Mouse (Mus musculus) gonadal fat pad, adult 2 months (tissue): ENCODE data around the gene Dhcr24. TPM values are rescaled to one million over a fixed set of nuclear protein-coding genes. Genes with fewer than 3 reads are reported as not detected.

Experiments
- DNase-seq: peaks from one replicate; pipeline ENCODE4 v3.0.0-alpha.2; 2012; ENCODE audit warnings: low read depth
- polyA plus RNA-seq: library from polyadenylated mRNA; depleted of rRNA; stranded (reverse); fragments of >200 nt; gene quantifications from 2 replicates; pipeline ENCODE4 v1.2.3, GENCODE M21; 2012

Dhcr24 gene
- polyA plus RNA-seq, 1 experiment = 27.9 TPM

- no peak for DNase-seq
These were observed 509 bp upstream of the Dhcr24 start for GRCm38 (mm10) chr4:106560213-106560845.

- no peak for DNase-seq
These were observed 1.2 kb downstream of the Dhcr24 start for GRCm38 (mm10) chr4:106562006-106562405.

- no peak for DNase-seq
These were observed 2.3 kb downstream of the Dhcr24 start for GRCm38 (mm10) chr4:106562837-106563790.

GRCm38 (mm10) chr4:106564161-106564560 is 3.3 kb downstream of the Dhcr24 start:
- DNase-seq = no peak

GRCm38 (mm10) chr4:106569680-106570079 is 8.8 kb downstream of the Dhcr24 start:
- no peak for DNase-seq

GRCm38 (mm10) chr4:106571081-106571724 is 10.4 kb downstream of the Dhcr24 start:
- no peak for DNase-seq

- DNase-seq = no peak
These were observed 14.2 kb downstream of the Dhcr24 start for GRCm38 (mm10) chr4:106575022-106575421.

- no peak for DNase-seq
These were observed 16.7 kb downstream of the Dhcr24 start for GRCm38 (mm10) chr4:106577511-106577910.

GRCm38 (mm10) chr4:106581176-106581864 is 20.5 kb downstream of the Dhcr24 start:
- no peak for DNase-seq

- DNase-seq = no peak
These were observed 21.0 kb downstream of the Dhcr24 start for GRCm38 (mm10) chr4:106581865-106582204.

- peak; percentile 38 for DNase-seq
These were observed 21.8 kb downstream of the Dhcr24 start for GRCm38 (mm10) chr4:106582428-106583153.

GRCm38 (mm10) chr4:106584665-106585064 is 23.8 kb downstream of the Dhcr24 start:
- DNase-seq = no peak

- DNase-seq = no peak
These were observed 26.2 kb downstream of the Dhcr24 start for GRCm38 (mm10) chr4:106587075-106587474.

- DNase-seq = peak; percentile 61
These were observed 29.3 kb downstream of the Dhcr24 start for GRCm38 (mm10) chr4:106590142-106590541.

- DNase-seq = no peak
These were observed 30.0 kb downstream of the Dhcr24 start for GRCm38 (mm10) chr4:106590871-106591270.

- DNase-seq = no peak
These were observed 32.8 kb downstream of the Dhcr24 start for GRCm38 (mm10) chr4:106593636-106594035.

GRCm38 (mm10) chr4:106596200-106596599 is 35.4 kb downstream of the Dhcr24 start:
- DNase-seq = no peak

GRCm38 (mm10) chr4:106597055-106597454 is 36.2 kb downstream of the Dhcr24 start:
- DNase-seq = no peak

GRCm38 (mm10) chr4:106597741-106598140 is 36.9 kb downstream of the Dhcr24 start:
- no peak for DNase-seq

- DNase-seq = no peak
These were observed 38.6 kb downstream of the Dhcr24 start for GRCm38 (mm10) chr4:106599415-106599814.

GRCm38 (mm10) chr4:106600770-106601169 is 39.9 kb downstream of the Dhcr24 start:
- DNase-seq = no peak
